Mouse (Mus musculus): ENCODE results near the gene Flnc.

DNA sequence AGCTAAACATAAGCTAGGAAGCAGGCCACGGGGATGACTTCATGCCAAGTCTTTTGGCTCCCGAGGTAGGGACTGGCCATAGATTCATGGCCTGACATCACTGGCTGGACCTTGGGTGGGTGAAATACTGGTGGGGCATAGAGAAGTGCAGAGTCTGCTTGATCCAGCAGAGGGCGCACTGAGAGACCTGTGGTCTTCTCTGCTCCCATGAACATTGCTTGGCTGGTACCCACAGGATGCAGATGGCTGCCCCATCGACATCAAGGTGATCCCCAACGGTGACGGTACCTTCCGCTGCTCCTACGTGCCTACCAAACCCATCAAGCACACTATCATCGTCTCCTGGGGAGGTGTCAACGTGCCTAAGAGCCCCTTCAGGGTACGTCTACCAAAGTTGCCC is 11.7 kb downstream of the Flnc start:
- TF ChIP-seq CTCF (IDR thresholded peaks at IDR 0.05; ENCODE audit: insufficient read depth, low read depth, low read length) (no peak), POLR2A (IDR thresholded peaks at IDR 0.05; ENCODE audit: insufficient read depth, low read depth, low read length) (no peak)
